Mouse (Mus musculus): ENCODE results near the gene Sept3.

- TF ChIP-seq TAL1 (IDR thresholded peaks at IDR 0.05; ENCODE audit: low read length) (no peak), GATA1 (IDR thresholded peaks at IDR 0.05; ENCODE audit: low read length) (no peak)
Measured at GRCm38 (mm10) chr15:82322195-82322594, 47.5 kb downstream of the Sept3 start.
